Mouse (Mus musculus) midbrain, embryonic 12.5 days (tissue): ENCODE results near the gene Cog1. TPM values are rescaled to one million over a fixed set of nuclear protein-coding genes. Genes with fewer than 3 reads are reported as not detected.

ENCODE experiments used
- ATAC-seq: fragments of 200-750 bp; cut with Nextera tagmentation; 2 replicates; pipeline ENCODE4 v1.8.0; 2017; ENCODE audit warnings: low read depth, moderate TSS enrichment, moderate library complexity; ENCODE audit not compliant: low FRiP score
- H3K27ac ChIP-seq: fragments of 300-500 bp; sonication (generic); replicated peaks from 2 replicates; pipeline ENCODE4 v1.5.1; 2016; ENCODE audit warnings: mild to moderate bottlenecking
- H3K27me3 ChIP-seq: fragments of 300-500 bp; sonication (generic); 2 replicates; pipeline ENCODE4 v1.6.1; 2016; ENCODE audit warnings: mild to moderate bottlenecking
- H3K36me3 ChIP-seq: fragments of 300-500 bp; sonication (generic); 2 replicates; pipeline ENCODE4 v1.6.1; 2016
- H3K4me1 ChIP-seq: fragments of 300-500 bp; sonication (generic); 2 replicates; pipeline ENCODE4 v1.6.1; 2016
- H3K4me2 ChIP-seq: fragments of 300-500 bp; sonication (generic); replicated peaks from 2 replicates; pipeline ENCODE4 v1.6.1; 2016; ENCODE audit warnings: mild to moderate bottlenecking, moderate library complexity
- H3K4me3 ChIP-seq: fragments of 300-500 bp; sonication (generic); 2 replicates; pipeline ENCODE4 v1.5.1; 2016; ENCODE audit warnings: mild to moderate bottlenecking
- H3K9ac ChIP-seq: fragments of 300-500 bp; sonication (generic); replicated peaks from 2 replicates; pipeline ENCODE4 v1.6.1; 2016; ENCODE audit warnings: mild to moderate bottlenecking, moderate library complexity
- H3K9me3 ChIP-seq: fragments of 300-500 bp; sonication (generic); 2 replicates; pipeline ENCODE4 v1.6.1; 2016; ENCODE audit warnings: mild to moderate bottlenecking
- whole genome bisulfite sequencing: fragments of 180-500 bp; shearing (Covaris S2); methylation state at CpG from one replicate; pipeline ENCODE4 v1.1.7; 2016; 5-methylcytosine and 5-hydroxymethylcytosine counted together
- polyA plus RNA-seq: library from polyadenylated mRNA; unstranded; fragments of >200 nt; fragmentation: Nextera tagmentation; extraction: Ambion mirVana; gene quantifications from 2 replicates; pipeline ENCODE4 v1.2.1, GENCODE M21; 2016

The Cog1 gene
- 36.8 and 39.6 TPM in 2 replicates for polyA plus RNA-seq

DNA sequence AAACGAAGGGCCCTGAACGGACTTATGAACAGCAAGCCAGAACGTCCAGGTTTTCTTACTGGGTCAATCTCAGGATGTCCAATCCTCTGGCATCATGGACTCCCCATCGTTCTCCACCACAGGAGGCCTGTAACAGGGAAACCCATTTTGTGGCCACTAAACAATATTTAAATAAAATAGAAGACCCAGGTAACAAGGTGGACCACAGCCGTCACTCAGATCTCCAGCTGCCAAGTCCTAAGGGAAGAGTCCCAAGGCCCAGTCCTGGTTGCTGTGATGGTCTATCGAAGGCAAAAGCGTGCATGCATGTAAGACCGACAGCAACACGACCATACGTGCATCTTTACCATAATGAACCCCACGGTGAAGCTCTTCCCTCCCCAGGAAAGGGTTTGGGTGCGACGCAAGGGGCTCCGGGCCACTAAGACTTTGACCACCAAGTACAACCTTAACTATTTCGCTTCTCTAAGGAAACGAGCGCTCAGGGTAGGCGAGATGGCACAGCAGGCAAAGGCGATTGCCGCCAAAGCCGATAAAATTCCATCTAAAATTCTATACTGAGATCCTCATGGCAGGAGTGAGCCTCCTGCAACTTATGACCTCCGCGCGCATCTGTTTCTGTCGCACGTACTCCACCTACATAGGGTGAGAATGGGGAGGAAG, at the start of gene Cog1:
TSS of gene Cog1 (plus strand) at position 480 of the 663 bp plus-strand sequence.
- peak within 1 kb of the TSS; percentile 96 for H3K4me3 ChIP-seq
- WGBS, result 41% methylated on average over 26 of the region's 26 CpGs
- H3K4me1 ChIP-seq, result peaks cover 33% of the 10 kb centered on the region
- H3K9ac ChIP-seq, result peak within 1 kb of the TSS; percentile 90
- peak within 1 kb of the TSS; percentile 92 for H3K27ac ChIP-seq
- peak within 1 kb of the TSS; percentile 73 for H3K4me2 ChIP-seq
- H3K27me3 ChIP-seq, result peaks cover 19% of the 10 kb centered on the region
- no peaks in the 10 kb centered on the region for H3K9me3 ChIP-seq
- H3K36me3 ChIP-seq, result peaks cover 23% of the 10 kb centered on the region
- ATAC-seq, result no peak; the same call in 1 of the 2 replicates

DNA sequence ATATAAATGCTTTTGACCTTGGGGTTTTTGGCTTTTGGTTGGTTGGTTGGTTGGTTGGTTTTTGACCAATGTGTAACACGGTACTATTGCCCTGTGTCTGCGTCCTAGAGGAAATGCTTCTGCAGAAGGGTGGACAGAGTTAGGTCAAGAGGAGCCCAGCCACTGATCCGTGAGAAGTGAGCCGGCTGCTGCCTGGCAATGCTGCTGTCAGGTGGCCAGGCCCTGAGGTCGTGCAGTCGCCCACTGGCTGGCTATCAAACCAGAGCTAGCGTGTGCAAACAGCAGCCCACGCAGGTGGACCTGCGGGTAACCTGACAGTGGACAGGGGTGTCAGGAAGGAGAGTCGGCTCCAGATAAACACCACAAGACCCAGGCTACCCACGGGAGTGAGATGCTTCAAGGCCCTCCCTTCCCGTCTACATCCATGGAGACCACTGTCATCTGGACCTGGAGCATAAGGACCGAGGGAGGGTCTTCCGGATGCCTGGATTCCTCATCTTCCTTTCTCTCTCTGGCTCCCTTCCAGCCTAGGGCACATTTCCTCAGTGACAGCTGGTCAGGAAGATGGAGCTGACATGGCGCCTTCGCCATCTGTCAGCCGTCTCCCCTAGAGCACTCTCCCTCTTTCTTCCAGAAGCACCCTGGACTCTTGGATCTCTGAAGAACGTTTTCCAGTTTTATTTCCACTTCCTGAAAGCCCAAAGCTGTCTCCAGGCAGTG, 48.3 kb upstream of the Cog1 start:
- Histone ChIP-seq H3K4me2 (no peak overlapping the region), H3K4me3 (no peak overlapping the region), H3K9ac (no peak overlapping the region), H3K27ac (peak overlapping the region; percentile 66), H3K4me1 (peaks cover 21% of the 10 kb centered on the region), H3K36me3 (no peaks in the 10 kb centered on the region), H3K9me3 (no peaks in the 10 kb centered on the region), H3K27me3 (peaks cover 8% of the 10 kb centered on the region; the same call in 1 of the 2 replicates)
- WGBS, result 83% methylated on average over 18 of the region's 18 CpGs
- ATAC-seq, result no peak

DNA sequence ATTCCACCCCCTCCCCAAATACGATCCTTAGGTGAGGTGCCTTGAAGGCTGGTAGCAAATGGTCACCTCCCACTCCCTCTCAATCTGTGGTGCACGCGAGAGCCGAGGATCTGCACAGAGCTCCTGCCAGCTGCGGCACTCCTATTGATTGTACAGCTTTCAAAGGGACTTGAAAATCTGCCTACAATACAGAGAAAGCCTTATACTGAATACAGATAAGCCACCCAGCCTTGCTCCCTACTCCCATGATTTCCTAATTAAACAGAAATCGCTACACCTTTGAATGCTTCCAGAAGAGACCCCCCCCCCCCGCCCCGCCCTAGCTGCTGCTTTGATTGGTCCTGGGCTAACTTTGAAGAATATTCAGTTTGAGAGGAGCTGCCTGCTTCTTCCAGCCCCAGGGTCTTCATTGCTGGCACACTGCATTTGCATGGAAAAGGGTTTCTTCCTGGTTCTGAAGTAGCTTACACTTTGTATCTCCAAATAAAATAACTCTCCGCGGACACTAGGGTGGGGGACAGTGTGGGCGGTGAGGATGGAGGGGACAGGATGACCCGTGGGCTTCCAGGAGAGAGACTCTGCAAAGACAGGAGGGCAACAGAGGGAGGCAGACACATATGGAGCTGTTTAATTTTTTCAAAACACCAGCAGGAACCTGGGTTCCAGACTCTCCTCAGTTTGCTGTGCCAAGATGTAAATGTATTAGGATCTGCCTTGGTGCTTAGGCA, 47.2 kb upstream of the Cog1 start:
- Histone ChIP-seq H3K27me3 (peaks cover 8% of the 10 kb centered on the region; the same call in 1 of the 2 replicates), H3K4me3 (no peak overlapping the region), H3K27ac (peak overlapping the region; percentile 66), H3K9me3 (no peaks in the 10 kb centered on the region), H3K9ac (no peak overlapping the region), H3K4me2 (0 out of 2 replicates have a peak overlapping the region, but pooled peaks have one; percentile 12), H3K4me1 (peaks cover 21% of the 10 kb centered on the region), H3K36me3 (no peaks in the 10 kb centered on the region; the same call in 1 of the 2 replicates)
- ATAC-seq, result peak; percentile 81
- WGBS, result 33% methylated on average over 12 of the region's 12 CpGs

DNA sequence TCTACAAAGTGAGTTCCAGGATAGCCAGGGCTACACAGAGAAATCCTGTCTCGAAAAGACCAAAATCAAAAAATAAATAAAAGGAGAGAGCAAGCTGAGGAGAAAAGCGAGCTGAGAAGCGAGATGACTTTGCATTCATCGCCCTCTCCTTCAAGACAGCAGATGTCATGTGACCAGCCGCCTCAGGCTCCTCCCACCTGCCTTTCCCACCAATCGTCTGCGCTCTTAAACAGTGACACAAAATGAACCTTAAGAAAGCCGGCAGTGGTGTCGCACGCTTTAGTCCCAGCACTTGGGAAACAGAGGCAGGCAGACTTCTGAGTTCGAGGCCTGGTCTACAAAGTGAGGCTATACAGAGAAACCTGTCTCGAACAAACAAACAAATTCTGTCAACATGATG, 41.4 kb upstream of the Cog1 start:
- H3K4me2 ChIP-seq, result no peak overlapping the region
- H3K36me3 ChIP-seq, result no peaks in the 10 kb centered on the region; the same call in 1 of the 2 replicates
- H3K27ac ChIP-seq, result no peak overlapping the region
- H3K9me3 ChIP-seq, result no peaks in the 10 kb centered on the region
- WGBS, result 96% methylated on average over 12 of the region's 12 CpGs
- H3K9ac ChIP-seq, result no peak overlapping the region
- peaks cover 16% of the 10 kb centered on the region for H3K4me1 ChIP-seq
- no peak for ATAC-seq
- H3K4me3 ChIP-seq, result no peak overlapping the region
- H3K27me3 ChIP-seq, result no peaks in the 10 kb centered on the region

DNA sequence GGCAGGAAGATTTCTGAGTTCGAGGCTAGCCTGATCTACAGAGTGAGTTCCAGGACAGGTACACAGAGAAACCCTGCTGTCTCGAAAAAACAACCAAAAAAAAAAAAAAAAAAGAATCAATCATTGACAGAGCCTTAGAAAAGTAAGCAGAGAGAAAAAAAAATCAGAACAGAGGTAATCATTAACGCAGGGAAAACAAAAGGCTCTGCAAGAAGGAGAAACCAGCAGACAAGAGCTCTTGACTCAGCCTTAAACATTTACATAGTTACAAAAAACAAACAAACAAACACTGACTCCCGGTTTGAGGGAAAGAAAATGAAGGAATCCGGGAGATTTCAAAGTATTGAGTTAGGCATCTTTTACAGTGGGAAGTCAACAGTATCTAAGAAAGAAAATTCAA, 39.4 kb upstream of the Cog1 start:
- H3K4me1 ChIP-seq, result peaks cover 13% of the 10 kb centered on the region
- H3K36me3 ChIP-seq, result no peaks in the 10 kb centered on the region; the same call in 1 of the 2 replicates
- no peaks in the 10 kb centered on the region for H3K27me3 ChIP-seq
- no peak overlapping the region for H3K27ac ChIP-seq
- WGBS, result 81% methylated on average over 5 of the region's 5 CpGs
- H3K4me2 ChIP-seq, result no peak overlapping the region
- H3K9me3 ChIP-seq, result no peaks in the 10 kb centered on the region
- H3K4me3 ChIP-seq, result no peak overlapping the region
- H3K9ac ChIP-seq, result no peak overlapping the region
- ATAC-seq, result no peak

DNA sequence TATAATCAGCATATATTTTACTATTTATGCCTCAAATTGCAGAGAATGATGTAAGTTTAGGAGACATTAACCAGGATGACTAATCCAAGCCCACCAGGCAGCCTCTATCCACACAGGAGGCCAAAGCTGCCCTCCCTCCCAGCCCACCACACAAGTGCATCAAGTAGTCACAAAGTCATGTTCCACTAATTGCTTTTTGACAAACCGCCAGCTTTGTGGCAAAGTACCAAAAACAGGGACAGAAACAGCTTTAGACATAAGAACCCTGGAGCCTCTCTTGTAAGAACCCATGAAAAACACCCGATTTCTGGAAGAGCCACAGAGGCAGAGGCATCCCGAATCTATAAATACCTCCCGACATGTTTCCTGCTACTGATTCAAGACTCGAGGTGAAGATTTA, 38.7 kb upstream of the Cog1 start:
- H3K4me3 ChIP-seq, result no peak overlapping the region
- no peak overlapping the region for H3K9ac ChIP-seq
- H3K4me2 ChIP-seq, result no peak overlapping the region
- H3K27me3 ChIP-seq, result no peaks in the 10 kb centered on the region; the same call in 1 of the 2 replicates
- H3K4me1 ChIP-seq, result peaks cover 13% of the 10 kb centered on the region
- H3K27ac ChIP-seq, result no peak overlapping the region
- 91% methylated on average over 5 of the region's 5 CpGs for WGBS
- H3K9me3 ChIP-seq, result no peaks in the 10 kb centered on the region
- ATAC-seq, result no peak
- no peaks in the 10 kb centered on the region; the same call in 1 of the 2 replicates for H3K36me3 ChIP-seq

DNA sequence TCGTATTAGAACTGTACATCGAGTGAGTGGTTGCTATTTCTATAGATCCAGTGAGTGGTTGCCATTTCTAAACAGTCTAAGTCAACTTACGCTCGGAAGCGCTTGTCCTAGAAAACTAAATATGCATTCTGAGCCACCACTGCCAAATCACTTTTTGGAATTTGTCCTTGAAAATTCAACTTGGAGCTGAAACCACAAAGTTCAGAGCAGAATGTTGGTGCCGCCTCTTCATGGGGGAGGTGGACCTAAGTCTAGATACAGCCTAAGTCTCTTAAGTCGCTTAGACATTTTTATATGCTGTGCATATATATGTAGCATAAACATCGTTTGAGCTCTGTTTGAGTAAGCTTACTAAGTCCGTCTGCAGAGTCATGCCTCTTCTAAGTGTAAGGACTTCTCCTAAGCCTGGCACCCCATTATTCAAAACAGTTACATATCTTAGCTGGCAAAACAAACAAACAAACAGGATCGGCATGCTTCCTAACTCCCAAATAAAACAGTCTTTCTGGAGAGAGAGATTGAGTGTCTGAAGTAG, 37.8 kb upstream of the Cog1 start:
- Histone ChIP-seq H3K4me1 (peaks cover 13% of the 10 kb centered on the region), H3K9ac (no peak overlapping the region), H3K9me3 (no peaks in the 10 kb centered on the region), H3K4me3 (no peak overlapping the region), H3K36me3 (no peaks in the 10 kb centered on the region; the same call in 1 of the 2 replicates), H3K27ac (peak overlapping the region; percentile 81), H3K4me2 (no peak overlapping the region), H3K27me3 (peaks cover 7% of the 10 kb centered on the region; the same call in 1 of the 2 replicates)
- 88% methylated on average over 10 of the region's 10 CpGs for WGBS
- ATAC-seq, result no peak

DNA sequence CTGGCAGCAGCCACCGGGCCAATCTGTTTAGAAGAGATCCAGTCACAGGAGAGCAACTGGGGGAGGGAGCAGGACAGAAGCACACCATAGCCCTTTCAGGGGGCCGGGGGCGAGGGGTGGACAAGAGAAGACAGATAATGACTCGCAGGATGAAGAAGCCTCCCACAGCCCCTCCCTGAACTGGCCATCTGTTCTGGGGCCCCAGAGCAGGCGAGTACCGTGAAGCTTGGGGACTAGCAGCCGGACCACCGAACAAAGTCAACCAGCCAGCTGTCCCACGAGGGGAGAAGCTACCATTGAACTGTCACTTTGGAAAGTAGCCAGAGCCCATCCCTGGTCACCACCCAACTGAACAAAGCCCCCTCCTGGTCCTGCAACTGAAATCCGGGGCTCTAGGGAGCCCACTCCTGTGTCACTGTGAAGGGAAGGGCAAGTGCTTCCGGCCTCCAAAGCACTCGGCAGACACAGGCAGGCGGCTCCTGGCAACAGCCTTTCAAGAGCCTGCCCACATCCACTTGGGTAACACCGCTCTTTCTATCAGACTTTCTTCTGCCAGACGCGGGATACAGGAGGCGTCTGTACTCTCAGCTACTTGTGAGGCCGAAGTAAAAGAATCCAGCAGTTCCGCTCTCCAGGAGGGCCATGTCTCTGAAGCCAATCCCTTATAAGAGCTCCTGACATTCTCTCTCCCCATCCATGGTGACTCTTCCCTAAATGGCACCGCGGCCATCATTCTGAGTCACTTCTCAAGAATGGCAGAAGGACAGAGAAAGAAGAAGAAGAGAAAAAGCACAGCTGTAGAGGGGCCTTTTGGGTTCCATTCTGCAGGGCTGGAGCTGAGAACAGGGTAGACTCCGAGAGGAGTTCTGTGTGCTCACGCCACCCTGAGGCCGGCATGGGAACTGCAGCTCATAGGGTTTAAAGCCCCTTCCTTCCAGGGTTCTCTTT, 37.0 kb upstream of the Cog1 start:
- peaks cover 10% of the 10 kb centered on the region; the same call in 1 of the 2 replicates for H3K27me3 ChIP-seq
- no peaks in the 10 kb centered on the region; the same call in 1 of the 2 replicates for H3K36me3 ChIP-seq
- 19% methylated on average over 24 of the region's 24 CpGs for WGBS
- H3K4me2 ChIP-seq, result peak overlapping the region; percentile 17
- ATAC-seq, result peak; percentile 77
- H3K4me1 ChIP-seq, result peaks cover 13% of the 10 kb centered on the region
- H3K9me3 ChIP-seq, result no peaks in the 10 kb centered on the region
- H3K27ac ChIP-seq, result peak overlapping the region; percentile 81
- H3K4me3 ChIP-seq, result no peak overlapping the region
- no peak overlapping the region; the same call in 1 of the 2 replicates for H3K9ac ChIP-seq

DNA sequence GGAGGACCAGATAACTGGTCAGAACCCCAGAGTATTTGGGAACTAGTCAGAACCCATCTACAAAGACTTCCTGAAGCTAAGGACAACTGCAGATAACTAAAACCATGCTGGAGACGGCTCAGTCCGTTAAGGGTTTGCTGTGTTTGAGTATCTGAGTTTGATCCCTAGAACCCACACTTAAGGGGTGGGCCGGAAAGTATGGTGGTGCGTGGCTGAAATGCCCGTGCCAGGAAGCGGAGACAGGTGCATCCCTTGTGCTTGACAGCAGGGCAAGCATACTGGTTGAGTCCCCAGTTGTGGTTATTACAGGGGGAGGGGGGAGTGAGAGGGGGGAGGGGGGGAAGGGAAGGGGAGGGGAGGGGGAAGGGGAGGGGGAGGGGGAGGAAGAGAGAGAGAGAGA, 34.5 kb upstream of the Cog1 start:
- Histone ChIP-seq H3K27ac (no peak overlapping the region), H3K4me3 (no peak overlapping the region), H3K4me1 (peaks cover 25% of the 10 kb centered on the region), H3K9ac (no peak overlapping the region), H3K27me3 (peaks cover 34% of the 10 kb centered on the region), H3K9me3 (no peaks in the 10 kb centered on the region), H3K36me3 (no peaks in the 10 kb centered on the region), H3K4me2 (no peak overlapping the region)
- no peak for ATAC-seq
- WGBS, result 85% methylated on average over 6 of the region's 6 CpGs

DNA sequence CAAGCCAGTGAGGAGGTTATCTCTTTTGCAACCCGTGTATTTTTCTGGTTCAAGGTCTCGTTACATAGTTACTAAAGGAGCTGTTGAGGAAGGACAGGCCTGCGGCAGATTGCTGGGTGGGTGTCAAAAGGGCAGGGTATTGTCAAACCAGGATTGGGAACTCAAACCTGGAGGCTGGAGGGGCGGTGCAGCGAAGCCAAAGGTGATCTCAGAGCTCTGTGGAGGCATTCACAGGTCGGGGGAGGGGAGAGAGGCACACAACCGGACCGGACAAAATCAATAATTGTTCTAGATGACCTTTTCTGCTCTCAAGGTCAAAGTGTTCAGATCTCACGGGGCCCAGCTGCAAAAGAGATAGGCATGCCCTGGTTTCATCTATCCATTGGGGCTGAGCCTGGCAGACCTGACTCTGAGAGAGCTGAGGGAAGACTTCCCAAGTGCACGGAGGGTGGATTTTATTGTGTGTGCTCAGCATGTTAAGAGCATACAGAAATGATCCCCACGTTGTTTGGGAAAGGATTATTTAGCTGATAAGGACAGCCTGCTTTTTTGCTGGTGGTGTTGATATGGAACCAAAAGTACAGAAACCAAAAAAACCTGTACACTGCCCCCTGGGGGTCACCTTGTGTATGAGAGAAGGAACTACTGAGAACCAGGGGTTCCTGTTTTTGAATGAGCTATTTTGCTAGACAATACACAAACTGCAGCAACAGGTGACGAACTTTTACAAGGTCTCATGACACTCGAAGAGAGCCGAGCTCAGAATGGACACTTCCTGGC, 31.6 kb upstream of the Cog1 start:
- Histone ChIP-seq H3K4me1 (peaks cover 22% of the 10 kb centered on the region), H3K4me3 (no peak overlapping the region), H3K4me2 (no peak overlapping the region), H3K9me3 (no peaks in the 10 kb centered on the region), H3K36me3 (no peaks in the 10 kb centered on the region), H3K27ac (no peak overlapping the region), H3K27me3 (peaks cover 60% of the 10 kb centered on the region), H3K9ac (no peak overlapping the region)
- 43% methylated on average over 14 of the region's 14 CpGs for WGBS
- no peak for ATAC-seq
